Mouse (Mus musculus): ENCODE measurements around the gene Iqgap3.

The Iqgap3 gene

GRCm38 (mm10) chr3:88150999-88151364 lies 69.2 kb downstream of the Iqgap3 start:
- peak in 1 of 2 experiments; percentile 29 for DNase-seq

- peak; percentile 80 to 87 for DNase-seq
Observed at GRCm38 (mm10) chr3:88152056-88152455, 70.3 kb downstream of the Iqgap3 start.

GRCm38 (mm10) chr3:88153290-88154011 lies 71.7 kb downstream of the Iqgap3 start:
- peak in 1 of 2 experiments; percentile 34 for DNase-seq

- DNase-seq = no peak
Observed at GRCm38 (mm10) chr3:88154236-88154635, 72.5 kb downstream of the Iqgap3 start.

- DNase-seq = no peak
Observed at GRCm38 (mm10) chr3:88156817-88157216, 75.0 kb downstream of the Iqgap3 start.

GRCm38 (mm10) chr3:88157771-88158597 lies 76.2 kb downstream of the Iqgap3 start:
- DNase-seq = peak in 1 of 2 experiments; percentile 66

- no peak for DNase-seq
Observed at GRCm38 (mm10) chr3:88158991-88159390, 77.2 kb downstream of the Iqgap3 start.

GRCm38 (mm10) chr3:88160856-88161255 lies 79.1 kb downstream of the Iqgap3 start:
- DNase-seq = peak; percentile 54 to 72

GRCm38 (mm10) chr3:88162259-88162658 lies 80.5 kb downstream of the Iqgap3 start:
- peak; percentile 90 to 92 for DNase-seq

- DNase-seq = peak in 1 of 2 experiments; percentile 35
Observed at GRCm38 (mm10) chr3:88162811-88163210, 81.0 kb downstream of the Iqgap3 start.

- peak; percentile 45 to 59 for DNase-seq
Observed at GRCm38 (mm10) chr3:88163847-88164246, 82.1 kb downstream of the Iqgap3 start.

- no peak for DNase-seq
Observed at GRCm38 (mm10) chr3:88164263-88164662, 82.5 kb downstream of the Iqgap3 start.

- DNase-seq = peak; percentile 54 to 71
Observed at GRCm38 (mm10) chr3:88166056-88166455, 84.3 kb downstream of the Iqgap3 start.

GRCm38 (mm10) chr3:88170361-88170760 lies 88.6 kb downstream of the Iqgap3 start:
- peak; percentile 10 to 13 for DNase-seq

All from cerebellum, postnatal 25 days (tissue).